Mouse (Mus musculus) embryo, embryonic 9.5 days (tissue): ENCODE measurements around the gene Olfr958.

Experiments used
- DNase-seq: peaks from one replicate; pipeline ENCODE4 v3.0.0-alpha.2; 2017; ENCODE audit errors: extremely low spot score

Olfr958 gene

DNA sequence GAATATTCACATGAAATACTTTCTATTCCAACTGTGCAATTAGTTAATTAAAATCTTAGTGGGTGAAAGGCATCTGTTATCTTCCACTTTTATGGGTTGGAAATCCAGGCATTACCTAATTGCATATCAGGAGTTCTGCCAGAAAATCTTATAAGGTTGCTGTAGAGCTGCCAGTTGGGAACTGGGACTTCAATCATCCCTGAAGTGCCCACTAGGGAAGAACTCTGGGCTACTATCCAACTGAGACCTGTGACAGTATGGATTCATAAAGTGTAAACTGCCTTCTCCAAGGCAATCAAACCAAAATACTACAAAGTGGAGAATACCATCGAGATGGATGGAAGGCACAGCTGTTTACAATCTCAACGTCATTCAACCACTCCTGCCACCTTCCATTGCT lies at the start of gene Olfr958:
TSS of gene Olfr958 (minus strand) at position 109 of the 400 bp plus-strand sequence.
- DNase-seq, result no peak

DNA sequence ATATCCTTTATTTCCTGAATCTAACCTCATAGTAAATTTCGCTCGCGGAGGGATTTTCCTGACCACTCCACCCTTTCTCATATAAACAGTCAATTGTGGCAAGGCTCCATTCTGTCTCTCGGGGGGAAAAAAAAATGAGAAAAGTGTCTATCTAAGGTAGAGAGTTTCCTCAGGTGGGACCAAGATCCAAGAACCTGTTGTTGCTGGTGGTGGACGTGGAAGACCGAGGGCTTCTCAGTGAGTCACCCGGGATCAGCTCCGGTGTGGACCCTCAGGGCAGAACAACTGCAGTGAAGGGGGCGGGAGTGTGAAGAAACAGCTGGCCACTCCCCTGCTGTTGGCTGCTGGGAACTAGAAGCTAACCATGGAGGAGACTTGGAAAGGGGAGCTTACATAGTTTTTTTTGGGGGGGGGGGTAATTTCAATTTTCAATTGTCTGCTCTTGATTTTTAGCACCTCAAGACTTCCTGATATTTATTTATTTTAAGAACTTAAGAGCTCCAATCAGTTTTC lies 49.5 kb upstream of the Olfr958 start:
- peak; percentile 45 for DNase-seq

DNA sequence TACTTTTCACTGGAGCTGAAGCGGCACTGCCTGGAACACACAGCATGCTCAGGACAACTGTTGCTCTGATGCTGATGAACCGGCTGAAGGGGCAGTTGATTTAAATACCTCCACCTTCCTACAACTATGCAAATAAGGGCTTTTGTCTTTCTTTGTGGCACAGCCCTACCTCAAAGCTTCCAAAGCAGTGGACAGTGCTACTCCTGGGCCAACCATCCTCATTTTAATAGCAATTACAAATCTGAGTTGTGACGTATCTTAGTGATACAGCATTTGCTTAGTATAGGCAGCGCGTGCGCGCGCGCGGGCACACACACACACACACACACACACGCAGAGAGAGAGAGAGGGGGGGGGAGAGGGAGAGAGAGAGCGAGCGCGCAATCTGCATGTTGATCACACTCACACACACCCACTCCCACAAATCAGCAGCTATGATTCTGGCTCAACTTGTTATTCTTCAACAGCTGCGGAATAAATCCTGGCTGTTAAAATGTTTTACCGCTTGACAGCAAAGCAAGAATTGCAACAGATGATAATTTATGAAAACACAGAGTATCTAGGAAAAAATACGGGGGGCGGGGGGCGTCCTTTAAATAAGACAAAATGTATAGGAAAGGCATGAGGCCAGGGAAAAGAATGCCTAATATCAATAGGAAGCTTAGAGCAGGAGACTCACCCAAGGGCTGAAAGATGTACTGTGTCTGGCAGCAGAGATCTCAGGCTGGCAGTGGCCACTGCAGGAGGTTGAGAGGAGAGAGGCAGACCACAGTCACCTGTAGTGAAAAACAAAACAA lies 48.9 kb upstream of the Olfr958 start:
- peak; percentile 50 for DNase-seq

DNA sequence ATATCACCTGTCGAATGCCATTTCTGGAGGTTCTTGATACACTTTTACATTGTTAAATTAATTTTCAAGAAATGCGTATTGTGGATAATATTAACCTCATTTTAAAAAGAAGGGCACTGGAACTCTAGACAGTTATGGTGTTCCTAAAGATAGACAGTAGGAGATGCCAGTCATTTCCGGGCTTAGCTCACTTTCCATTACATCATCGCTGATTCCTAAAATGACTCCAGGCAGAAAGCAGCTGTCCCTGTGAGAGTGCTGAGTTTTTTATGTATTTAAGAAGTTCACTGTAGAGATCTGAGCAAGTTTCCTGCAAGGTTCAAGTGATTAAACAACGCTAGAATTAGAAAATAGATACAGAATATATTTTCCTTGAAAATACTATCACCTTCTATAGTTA lies 23.2 kb upstream of the Olfr958 start:
- DNase-seq, result no peak

DNA sequence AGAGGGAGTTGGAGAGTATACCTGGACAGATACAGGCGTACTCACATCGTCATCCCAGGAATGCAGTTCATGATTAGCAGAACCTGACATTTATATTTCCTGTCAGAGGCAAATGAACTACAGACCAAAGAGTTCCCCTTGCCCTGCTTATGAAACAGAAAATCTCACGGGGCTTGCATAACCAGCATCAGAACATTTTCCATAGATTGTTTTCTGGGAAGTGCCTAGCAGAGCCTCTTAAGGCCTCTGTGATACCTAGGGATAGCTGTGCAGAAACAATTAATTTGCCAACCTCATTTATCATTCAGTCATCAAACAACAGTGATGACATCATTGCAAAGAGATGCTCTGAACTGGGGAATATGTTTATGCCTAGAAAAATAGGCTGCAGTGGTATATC lies 21.6 kb upstream of the Olfr958 start, which contains the start of gene Olfr959:
TSS of gene Olfr959 (minus strand) at position 101 of the 400 bp plus-strand sequence.
- no peak for DNase-seq

DNA sequence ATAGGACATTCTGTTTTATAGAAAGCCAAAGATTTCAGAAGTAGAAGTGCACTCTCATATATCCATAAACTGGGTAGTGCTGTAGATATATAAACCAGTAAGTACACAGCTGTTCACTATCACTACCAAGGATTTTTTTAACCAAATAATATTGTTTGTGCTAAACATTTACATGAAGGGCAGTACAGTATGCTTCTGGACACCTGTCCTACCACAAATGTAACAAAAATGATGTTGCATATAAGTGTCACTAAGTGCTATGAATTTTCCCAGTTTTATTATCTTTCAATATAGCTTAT lies 4.4 kb upstream of the Olfr958 start:
- no peak for DNase-seq

DNA sequence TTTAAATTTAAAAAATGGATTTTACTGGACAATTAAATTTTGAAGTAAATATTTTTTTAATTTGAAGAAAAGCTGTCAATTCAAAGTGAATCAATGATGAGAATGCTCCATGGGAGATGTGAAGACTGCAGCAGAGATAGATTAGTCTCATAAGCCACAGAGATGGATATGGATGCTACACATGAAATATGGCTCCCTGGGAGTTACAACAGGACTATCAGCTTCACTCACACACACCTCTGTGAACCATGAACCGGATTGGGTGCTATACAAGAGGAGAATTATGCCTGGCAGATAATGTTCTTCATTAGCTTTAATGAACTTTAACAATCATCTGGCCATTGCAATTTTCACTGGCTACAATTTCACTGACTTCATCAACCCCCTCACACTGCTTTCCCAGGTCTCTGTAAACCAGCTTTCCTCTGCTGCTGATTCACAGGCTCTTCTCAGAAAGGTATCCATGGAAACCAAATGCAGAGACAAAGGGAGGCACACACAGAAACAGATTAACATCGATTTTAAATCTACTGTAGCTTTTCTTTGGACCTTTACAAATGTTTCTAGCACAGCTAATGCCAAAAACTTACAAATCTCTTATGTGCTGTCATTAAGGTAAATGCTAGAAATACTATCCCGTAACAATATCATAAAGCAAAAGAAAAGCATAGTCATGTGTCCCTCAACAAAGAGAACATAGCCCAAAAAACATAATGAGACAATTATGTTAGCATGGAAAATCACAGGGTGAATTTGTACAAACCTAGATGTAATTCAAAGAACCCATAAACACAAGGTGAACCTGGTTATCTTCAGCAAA lies 3.9 kb upstream of the Olfr958 start:
- DNase-seq, result peak; percentile 3

DNA sequence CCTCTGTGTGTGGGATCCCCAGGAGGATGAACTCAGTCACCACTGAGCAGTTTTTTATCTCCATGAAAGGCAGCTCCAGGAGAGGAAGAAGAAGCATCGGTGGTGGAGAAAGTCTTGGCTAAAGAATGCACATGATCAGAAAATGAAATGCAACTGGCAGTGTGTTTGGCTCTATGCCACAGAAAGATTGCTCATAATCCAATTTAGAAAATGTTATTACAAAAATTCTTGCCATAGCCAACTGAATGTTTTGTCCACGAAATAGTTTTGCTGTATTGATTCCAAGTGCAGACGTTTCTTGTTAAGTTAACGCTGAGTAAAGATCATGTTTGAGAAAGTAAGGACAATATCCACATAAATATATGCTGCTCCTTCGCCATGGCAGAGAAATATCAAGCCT lies 3.0 kb downstream of the Olfr958 start:
- no peak for DNase-seq

DNA sequence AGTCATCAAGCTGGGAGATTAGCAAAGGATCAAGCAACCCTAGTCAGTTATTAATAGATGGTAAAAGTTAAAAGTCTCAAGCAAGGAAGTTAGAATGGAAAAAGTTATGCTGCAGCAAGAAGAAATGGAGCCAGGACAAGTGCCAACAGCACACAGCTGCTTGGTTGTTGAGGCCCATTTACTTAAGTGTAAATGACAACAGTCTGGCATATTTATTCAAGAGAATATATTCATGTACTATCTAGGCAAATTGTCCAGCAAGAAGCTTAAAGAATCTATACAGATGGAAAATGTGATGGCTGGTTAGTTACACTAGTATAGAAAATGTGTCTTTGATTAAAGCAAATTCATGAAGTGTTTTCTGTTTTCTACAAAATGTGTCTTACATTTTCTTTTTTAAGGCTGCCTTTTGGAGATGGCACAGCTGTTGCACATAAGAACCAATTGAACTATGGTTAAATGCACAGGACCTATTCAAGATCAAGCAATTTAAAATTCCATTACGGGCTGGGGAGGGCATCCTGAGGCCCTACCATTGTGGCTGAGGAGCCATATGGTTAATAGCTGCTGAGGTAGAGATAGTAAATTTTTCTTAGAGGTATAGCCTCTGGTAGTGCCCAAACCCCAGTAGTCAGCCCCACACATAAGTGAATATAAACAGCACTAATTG lies 30.1 kb downstream of the Olfr958 start:
- no peak for DNase-seq

DNA sequence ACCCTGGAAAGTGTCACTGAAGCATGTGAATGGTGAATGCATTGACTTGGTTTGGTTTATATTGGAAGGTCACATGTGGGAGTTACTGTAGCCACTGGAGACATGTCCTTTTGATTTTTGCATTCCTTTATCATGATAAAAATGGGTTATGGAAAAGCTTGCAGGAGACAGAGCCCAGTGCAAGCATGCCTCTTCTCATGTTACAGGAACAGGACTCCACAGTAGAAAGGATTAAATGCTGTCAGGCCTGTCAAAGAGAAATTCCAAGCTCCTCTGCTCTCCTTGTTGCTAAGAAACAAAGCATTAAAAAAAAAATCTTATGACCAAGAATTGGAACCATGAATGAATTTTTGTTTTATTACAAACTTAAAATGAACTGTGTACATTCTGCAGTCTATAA lies 35.3 kb downstream of the Olfr958 start:
- DNase-seq, result no peak

DNA sequence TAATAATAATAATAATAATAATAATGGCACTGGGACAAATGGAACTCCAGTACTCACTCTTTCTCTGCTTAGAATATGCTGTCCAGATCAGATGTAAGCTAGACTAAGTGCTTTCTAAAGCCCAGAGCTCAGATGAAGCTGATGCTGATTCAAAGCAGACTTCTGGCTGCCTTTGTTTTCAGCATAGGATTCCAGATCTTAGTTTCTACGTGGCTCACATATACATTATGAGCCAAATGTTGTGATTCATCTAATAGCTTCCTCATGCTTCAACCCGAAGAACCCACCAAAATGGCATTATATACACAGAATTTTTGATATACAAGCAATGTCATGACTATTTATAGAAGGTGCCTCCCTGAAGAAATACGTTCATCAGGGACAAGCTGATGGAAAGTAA lies 38.3 kb downstream of the Olfr958 start, which contains the start of gene Olfr957:
TSS of gene Olfr957 (minus strand) at position 279 of the 400 bp plus-strand sequence.
- no peak for DNase-seq

DNA sequence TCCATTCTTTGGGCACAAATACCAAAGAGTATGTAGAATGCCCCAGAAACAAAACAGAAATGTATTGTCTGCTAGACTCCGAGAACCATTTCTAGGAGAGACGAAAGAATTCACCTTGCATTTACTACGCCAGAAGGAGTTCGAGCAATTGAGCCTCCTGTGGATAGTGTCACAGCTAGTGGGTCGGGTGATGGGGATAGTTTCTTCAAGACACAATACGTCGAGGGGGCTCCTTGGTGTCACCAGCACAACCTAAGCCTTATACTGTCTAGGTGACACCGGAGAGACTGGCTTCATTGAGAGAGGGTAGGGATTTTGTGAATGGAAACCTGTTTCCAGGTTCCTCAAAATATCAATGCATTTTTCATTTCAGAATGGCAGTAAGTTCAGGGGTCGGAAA lies 44.4 kb downstream of the Olfr958 start:
- no peak for DNase-seq

DNA sequence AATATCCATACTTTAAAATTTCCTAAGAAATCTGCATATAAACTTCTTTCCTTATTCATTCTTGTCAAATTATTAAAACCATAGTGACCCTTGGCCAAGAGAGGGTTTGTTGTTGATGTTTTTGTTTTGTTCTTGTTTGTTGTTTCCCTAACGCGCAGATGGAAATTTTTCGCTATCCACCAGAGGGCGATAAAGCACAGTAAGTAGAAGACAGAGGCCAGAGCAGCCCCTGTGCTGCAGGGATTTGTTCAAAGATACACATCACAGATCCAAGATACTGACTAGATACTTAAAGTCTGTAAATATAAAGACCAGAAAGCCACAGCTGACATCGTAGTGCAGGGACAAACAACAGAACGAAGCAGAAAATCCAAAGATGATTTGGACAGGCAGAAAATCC lies 44.9 kb downstream of the Olfr958 start:
- peak; percentile 48 for DNase-seq
